Mouse (Mus musculus) neural tube, embryonic 10.5 days (tissue): ENCODE measurements at regions not wholly inside any gene's neighbourhood (a gene's known extent, or its start where the extent isn't known, plus 50 kb on each side); places are given as distances from the start of the nearest gene placed in this dataset.

Source experiments
- DNase-seq: peaks from one replicate; pipeline ENCODE4 v3.0.0-alpha.2; 2017; ENCODE audit warnings: low spot score; ENCODE audit errors: extremely low spot score

- DNase-seq: no peak
Measured at GRCm38 (mm10) chr8:96349503-96349902, 461.2 kb upstream of the Got2 start.

GRCm38 (mm10) chr8:96340702-96341101 is 452.4 kb upstream of the Got2 start:
- DNase-seq: no peak

- DNase-seq: peak; percentile 14
Measured at GRCm38 (mm10) chr8:96318367-96318766, 430.0 kb upstream of the Got2 start.

GRCm38 (mm10) chr8:96308989-96309718 is 420.8 kb upstream of the Got2 start:
- no peak for DNase-seq

GRCm38 (mm10) chr8:96296643-96297042 is 408.3 kb upstream of the Got2 start:
- DNase-seq: no peak

GRCm38 (mm10) chr8:96290740-96291139 is 402.4 kb upstream of the Got2 start:
- DNase-seq: no peak

GRCm38 (mm10) chr8:96289519-96289918 is 401.2 kb upstream of the Got2 start:
- no peak for DNase-seq

- DNase-seq: no peak
Measured at GRCm38 (mm10) chr8:96288525-96288924, 400.2 kb upstream of the Got2 start.

GRCm38 (mm10) chr8:96277479-96278138 is 389.3 kb upstream of the Got2 start:
- no peak for DNase-seq

GRCm38 (mm10) chr8:96277058-96277457 is 388.7 kb upstream of the Got2 start:
- DNase-seq: no peak

GRCm38 (mm10) chr8:96256294-96256693 is 367.9 kb upstream of the Got2 start:
- no peak for DNase-seq

GRCm38 (mm10) chr8:96255811-96256210 is 367.5 kb upstream of the Got2 start:
- DNase-seq: no peak

GRCm38 (mm10) chr8:96246017-96246416 is 357.7 kb upstream of the Got2 start:
- DNase-seq: no peak

- DNase-seq: peak; percentile 37
Measured at GRCm38 (mm10) chr8:96244549-96245152, 356.3 kb upstream of the Got2 start.

GRCm38 (mm10) chr8:96238406-96238805 is 350.1 kb upstream of the Got2 start:
- no peak for DNase-seq

GRCm38 (mm10) chr8:96237940-96238339 is 349.6 kb upstream of the Got2 start:
- DNase-seq: no peak

GRCm38 (mm10) chr8:96230412-96230811 is 342.1 kb upstream of the Got2 start:
- DNase-seq: peak; percentile 32
